Mouse (Mus musculus): ENCODE data around the gene Gm17662. TPM values are rescaled to one million over a fixed set of nuclear protein-coding genes. Genes with fewer than 3 reads are reported as not detected.

The Gm17662 gene
- total and polyA plus RNA-seq, 3 experiments = not detected

DNA sequence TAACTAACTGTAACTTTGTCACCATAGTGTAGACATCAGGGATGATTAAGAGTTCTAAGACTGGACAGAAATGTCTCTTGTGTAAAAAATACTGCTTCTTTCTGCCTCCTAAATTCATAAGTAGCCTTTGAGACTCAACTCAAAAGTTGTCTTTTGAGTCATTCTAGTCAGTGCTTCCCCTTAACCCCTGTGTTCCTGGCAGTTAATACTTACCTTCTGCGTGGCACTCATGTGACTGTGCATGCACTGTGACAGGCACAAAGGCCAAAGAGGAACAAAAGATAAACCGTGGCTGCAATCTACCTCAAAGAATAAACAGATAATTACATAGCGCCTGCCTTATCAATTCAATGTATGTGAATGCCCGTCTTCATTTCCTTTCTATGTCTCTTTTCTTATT lies 694 bp downstream of the Gm17662 start (continued):
- TF ChIP-seq MYC (IDR thresholded peaks at IDR 0.05; ENCODE audit: low read depth, low read length) = no peak

DNA sequence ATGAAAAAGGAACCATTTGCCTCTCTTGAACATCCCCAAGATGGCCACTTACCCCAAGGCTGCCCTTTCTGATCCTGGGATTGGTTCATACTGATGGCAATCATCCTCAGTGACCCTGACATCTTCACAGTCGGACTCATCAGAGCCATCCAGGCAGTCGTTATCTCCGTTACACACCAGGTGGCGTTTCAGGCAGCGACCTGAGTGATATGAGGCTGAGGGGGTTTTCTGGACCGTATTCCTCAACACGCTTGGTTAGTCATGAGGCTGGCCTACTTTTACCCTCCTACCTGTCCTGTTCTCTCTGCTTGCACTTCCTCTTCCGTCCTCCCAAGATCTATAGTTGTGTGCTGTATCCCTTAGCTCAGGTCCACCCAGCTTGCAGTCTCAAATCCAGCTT lies 4.1 kb downstream of the Gm17662 start:
- no peak overlapping the region for H3K4me2 ChIP-seq (ENCODE audit: insufficient read depth, low read depth, poor library complexity, severe bottlenecking)
- H3K36me3 ChIP-seq (replicated peaks in 1 of 2; ENCODE audit: control insufficient read depth in 1 of 2, insufficient read depth in 1 of 2, low read length in 1 of 2) = no peaks in the 10 kb centered on the region
- peaks cover 13% of the 10 kb centered on the region for H3K9me3 ChIP-seq (replicated peaks; ENCODE audit: low read length)
- no peak overlapping the region for H3K9ac ChIP-seq (ENCODE audit: insufficient read depth, low read depth)
- no peak overlapping the region for H3K27ac ChIP-seq (ENCODE audit: insufficient read depth, low read depth)
- peak; percentile 20 for TF ChIP-seq SMC3 (IDR thresholded peaks at IDR 0.05; ENCODE audit: low read depth, low read length)
- no peak for TF ChIP-seq MAZ (IDR thresholded peaks at IDR 0.05; ENCODE audit: low read depth, low read length)
- no peak for TF ChIP-seq JUN (IDR thresholded peaks at IDR 0.05; ENCODE audit: insufficient read depth, low read depth, low read length)
- no peak for TF ChIP-seq ELF1 (IDR thresholded peaks at IDR 0.05; ENCODE audit: low read depth, low read length)
- TF ChIP-seq MAFK (IDR thresholded peaks at IDR 0.05; ENCODE audit: insufficient replicate concordance, low read length) = no peak
- no peak for TF ChIP-seq MYC (IDR thresholded peaks at IDR 0.05; ENCODE audit: low read depth, low read length)
- TF ChIP-seq HCFC1 (IDR thresholded peaks at IDR 0.05; ENCODE audit: low read depth, low read length) = no peak
- TF ChIP-seq IRF4 (IDR thresholded peaks at IDR 0.05; ENCODE audit: low read depth, low read length) = no peak
- no peak for TF ChIP-seq ZNF384 (IDR thresholded peaks at IDR 0.05; ENCODE audit: low read depth, low read length)
- peak in 1 of 2 experiments; percentile 20; a peak in 2 of 4 replicates for TF ChIP-seq CTCF (conservative IDR thresholded peaks at IDR 0.05 in 1 of 2, IDR thresholded peaks at IDR 0.05 in 1 of 2; ENCODE audit: low read depth in 2 of 2, low read length in 2 of 2)
- no peak for TF ChIP-seq SIN3A (IDR thresholded peaks at IDR 0.05; ENCODE audit: low read length)
- no peak for TF ChIP-seq GABPA (IDR thresholded peaks at IDR 0.05; ENCODE audit: insufficient replicate concordance, low read depth, low read length)
- TF ChIP-seq RAD21 (IDR thresholded peaks at IDR 0.05; ENCODE audit: low read depth, low read length) = peak; percentile 8
- no peak for TF ChIP-seq USF2 (conservative IDR thresholded peaks at IDR 0.05; ENCODE audit: low read depth, low read length)
- H3K27me3 ChIP-seq (replicated peaks) = no peaks in the 10 kb centered on the region
- no peak overlapping the region for H3K4me3 ChIP-seq (replicated peaks in 1 of 3; ENCODE audit: low read depth in 2 of 3, low read length in 2 of 3, poor library complexity in 1 of 3)
- H3K4me1 ChIP-seq (ENCODE audit: control insufficient read depth in 1 of 2, insufficient read depth in 2 of 2) = peaks cover 0 to 61% of the 10 kb centered on the region in 2 experiments; a peak in 2 of 4 replicates
- DNase-seq (ENCODE audit: extremely low read depth) = peak; percentile 78
- dilution Hi-C loops (cut with MboI; ENCODE audit: extremely low pct_ligation_motif_present, extremely low pct_unique_long_range_greater_than_20kb, low sequenced_read_pairs) (no loop called here), in situ Hi-C loops (cut with MboI; ENCODE audit: low pct_ligation_motif_present, low pct_unique_long_range_greater_than_20kb, low sequenced_read_pairs) (no loop called here)
- H3K79me2 ChIP-seq (replicated peaks; ENCODE audit: control insufficient read depth, extremely low read depth, insufficient read depth, poor library complexity, severe bottlenecking) = no peaks in the 10 kb centered on the region

DNA sequence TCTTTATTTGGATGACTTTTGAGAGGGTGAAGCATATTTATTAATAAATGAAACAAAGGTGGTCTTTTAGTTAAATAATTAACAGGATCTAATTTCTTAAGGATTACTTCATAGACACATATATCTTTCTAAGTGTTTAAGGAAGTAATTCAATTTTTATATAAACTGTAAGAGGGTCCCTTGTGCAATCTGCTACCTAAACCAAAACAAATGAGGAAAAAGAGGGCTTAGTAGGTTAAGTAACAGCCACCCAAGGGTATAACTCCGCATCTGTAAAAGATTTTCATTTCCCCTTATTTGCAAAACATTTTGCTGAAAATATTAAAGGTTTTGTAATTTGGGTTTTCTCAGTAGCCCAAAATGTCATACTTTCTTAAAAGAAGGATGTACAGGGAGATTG lies 7.3 kb downstream of the Gm17662 start:
- no peak overlapping the region for H3K4me2 ChIP-seq (ENCODE audit: insufficient read depth, low read depth, poor library complexity, severe bottlenecking)
- no peaks in the 10 kb centered on the region for H3K27me3 ChIP-seq (replicated peaks)
- dilution Hi-C loops (cut with MboI; ENCODE audit: extremely low pct_ligation_motif_present, extremely low pct_unique_long_range_greater_than_20kb, low sequenced_read_pairs) (no loop called here), in situ Hi-C loops (cut with MboI; ENCODE audit: low pct_ligation_motif_present, low pct_unique_long_range_greater_than_20kb, low sequenced_read_pairs) (no loop called here)
- no peaks in the 10 kb centered on the region for H3K36me3 ChIP-seq (replicated peaks in 1 of 2; ENCODE audit: control insufficient read depth in 1 of 2, insufficient read depth in 1 of 2, low read length in 1 of 2)
- no peak overlapping the region for H3K4me3 ChIP-seq (replicated peaks in 1 of 3; ENCODE audit: low read depth in 2 of 3, low read length in 2 of 3, poor library complexity in 1 of 3)
- peaks cover 13% of the 10 kb centered on the region for H3K9me3 ChIP-seq (replicated peaks; ENCODE audit: low read length)
- H3K9ac ChIP-seq (ENCODE audit: insufficient read depth, low read depth) = no peak overlapping the region
- no peaks in the 10 kb centered on the region for H3K79me2 ChIP-seq (replicated peaks; ENCODE audit: control insufficient read depth, extremely low read depth, insufficient read depth, poor library complexity, severe bottlenecking)
- H3K27ac ChIP-seq (ENCODE audit: insufficient read depth, low read depth) = no peak overlapping the region
- no peak for TF ChIP-seq ELF1 (IDR thresholded peaks at IDR 0.05; ENCODE audit: low read depth, low read length)
- TF ChIP-seq CHD1 (IDR thresholded peaks at IDR 0.05; ENCODE audit: low read depth, low read length) = no peak
- TF ChIP-seq RAD21 (IDR thresholded peaks at IDR 0.05; ENCODE audit: low read depth, low read length) = no peak
- no peak for TF ChIP-seq EP300 (IDR thresholded peaks at IDR 0.05; ENCODE audit: low read length)
- no peak for TF ChIP-seq GABPA (IDR thresholded peaks at IDR 0.05; ENCODE audit: insufficient replicate concordance, low read depth, low read length)
- DNase-seq (ENCODE audit: extremely low read depth) = no peak
- peaks cover 0 to 39% of the 10 kb centered on the region in 2 experiments; a peak in 2 of 4 replicates for H3K4me1 ChIP-seq (ENCODE audit: control insufficient read depth in 1 of 2, insufficient read depth in 2 of 2)
